Mouse (Mus musculus) midbrain, embryonic 13.5 days (tissue): ENCODE measurements around the gene Rffl. TPM values are rescaled to one million over a fixed set of nuclear protein-coding genes. Genes with fewer than 3 reads are reported as not detected.
"Not testable (repeated sequence)": the region's sequence is repeated elsewhere in the genome, so short reads cannot be mapped to it uniquely, and the experiment has no call there.

Experiments
- ATAC-seq: fragments of 200-750 bp; cut with Nextera tagmentation; 2 replicates; pipeline ENCODE4 v1.8.0; 2017; ENCODE audit warnings: mild to moderate bottlenecking, moderate TSS enrichment, moderate library complexity
- H3K27ac ChIP-seq: fragments of 300-500 bp; sonication (generic); 2 replicates; pipeline ENCODE4 v1.5.1; 2015; ENCODE audit warnings: inconsistent platforms, mild to moderate bottlenecking, moderate library complexity
- H3K27me3 ChIP-seq: fragments of 300-500 bp; sonication (generic); 2 replicates; pipeline ENCODE4 v1.6.1; 2015; ENCODE audit warnings: mild to moderate bottlenecking, inconsistent platforms
- H3K36me3 ChIP-seq: fragments of 300-500 bp; sonication (generic); 2 replicates; pipeline ENCODE4 v1.6.1; 2015; ENCODE audit warnings: mild to moderate bottlenecking, inconsistent platforms
- H3K4me1 ChIP-seq: fragments of 300-500 bp; sonication (generic); replicated peaks from 2 replicates; pipeline ENCODE4 v1.6.1; 2015; ENCODE audit warnings: inconsistent platforms
- H3K4me2 ChIP-seq: fragments of 300-500 bp; sonication (generic); replicated peaks from 2 replicates; pipeline ENCODE4 v1.6.1; 2015; ENCODE audit warnings: moderate library complexity, mild to moderate bottlenecking, inconsistent platforms
- H3K4me3 ChIP-seq: fragments of 300-500 bp; sonication (generic); replicated peaks from 2 replicates; pipeline ENCODE4 v1.5.1; 2015; ENCODE audit warnings: mild to moderate bottlenecking, inconsistent platforms
- H3K9ac ChIP-seq: fragments of 300-500 bp; sonication (generic); replicated peaks from 2 replicates; pipeline ENCODE4 v1.6.1; 2015; ENCODE audit warnings: mild to moderate bottlenecking, inconsistent platforms
- H3K9me3 ChIP-seq: fragments of 300-500 bp; sonication (generic); 2 replicates; pipeline ENCODE4 v1.6.1; 2016; ENCODE audit warnings: mild to moderate bottlenecking, inconsistent platforms
- WGBS: fragments of 180-500 bp; shearing (Covaris S2); methylation state at CpG from one replicate; pipeline ENCODE4 v1.1.7; 2015; 5-methylcytosine and 5-hydroxymethylcytosine counted together
- polyA plus RNA-seq: library from polyadenylated mRNA; unstranded; fragments of >200 nt; fragmentation: Nextera tagmentation; extraction: Ambion mirVana; gene quantifications from 2 replicates; pipeline ENCODE4 v1.2.1, GENCODE M21; 2015

Gene Rffl
- polyA plus RNA-seq, 1 experiment from 2014 or later = 5.9 TPM

GRCm38 (mm10) chr11:82837192-82837591, 33.8 kb downstream of the Rffl start:
- H3K4me1 ChIP-seq = peaks cover 22% of the 10 kb centered on the region
- 55% methylated on average over 7 of the region's 7 CpGs for WGBS
- H3K9me3 ChIP-seq = no peaks in the 10 kb centered on the region
- ATAC-seq = no peak
- no peak overlapping the region for H3K4me3 ChIP-seq
- H3K27me3 ChIP-seq = no peaks in the 10 kb centered on the region
- H3K4me2 ChIP-seq = no peak overlapping the region
- H3K27ac ChIP-seq = no peak overlapping the region
- no peak overlapping the region for H3K9ac ChIP-seq
- no peaks in the 10 kb centered on the region for H3K36me3 ChIP-seq

GRCm38 (mm10) chr11:82835616-82836432, 35.2 kb downstream of the Rffl start:
- H3K9me3 ChIP-seq = no peaks in the 10 kb centered on the region
- H3K4me2 ChIP-seq = no peak overlapping the region
- H3K27me3 ChIP-seq = no peaks in the 10 kb centered on the region
- no peaks in the 10 kb centered on the region for H3K36me3 ChIP-seq
- H3K4me3 ChIP-seq = no peak overlapping the region
- H3K27ac ChIP-seq = no peak overlapping the region
- ATAC-seq = no peak
- WGBS = 72% methylated on average over 11 of the region's 11 CpGs
- no peak overlapping the region for H3K9ac ChIP-seq
- peaks cover 34% of the 10 kb centered on the region for H3K4me1 ChIP-seq

DNA sequence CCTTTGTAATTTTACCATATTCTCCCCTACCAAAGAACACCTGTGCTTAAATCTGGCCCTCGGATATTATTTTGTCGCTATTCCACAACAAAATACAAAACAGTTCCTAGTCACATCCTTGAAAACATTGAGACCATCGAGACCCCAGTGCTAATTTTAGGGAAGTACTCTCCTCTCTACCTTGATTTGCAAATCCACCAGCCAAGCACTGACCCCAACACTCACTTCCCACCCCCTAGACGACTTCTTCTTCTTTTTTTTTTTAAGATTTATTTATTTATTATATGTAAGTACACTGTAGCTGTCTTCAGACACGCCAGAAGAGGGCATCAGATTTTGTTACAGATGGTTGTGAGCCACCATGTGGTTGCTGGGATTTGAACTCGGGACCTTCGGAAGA, 36.7 kb downstream of the Rffl start:
- 90% methylated on average over 7 of the region's 7 CpGs for WGBS
- H3K4me2 ChIP-seq, H3K27ac ChIP-seq, H3K27me3 ChIP-seq, ATAC-seq, H3K9me3 ChIP-seq, H3K36me3 ChIP-seq, H3K4me3 ChIP-seq, H3K9ac ChIP-seq: not testable (repeated sequence)
- H3K4me1 ChIP-seq = peaks cover 35% of the 10 kb centered on the region

DNA sequence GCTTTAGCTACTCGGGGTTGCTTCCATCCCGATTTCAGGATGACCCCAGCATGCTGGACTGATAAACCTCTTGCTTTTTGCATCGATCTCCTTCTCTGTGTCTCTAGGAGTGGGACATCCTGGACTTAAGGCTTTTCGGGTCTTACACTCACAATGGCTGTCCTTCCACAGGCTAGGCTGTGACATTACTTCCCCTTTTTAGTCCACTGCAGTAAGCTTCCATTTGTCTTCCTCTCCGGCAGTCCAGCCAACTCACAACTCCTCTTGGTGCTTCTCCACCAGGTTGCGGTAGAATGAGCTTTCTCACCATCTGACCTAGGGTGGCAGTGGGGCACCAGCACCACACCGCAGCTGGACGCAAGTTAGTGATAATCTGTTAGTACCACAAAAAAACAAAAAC, 37.1 kb downstream of the Rffl start:
- no peak overlapping the region for H3K4me3 ChIP-seq
- peaks cover 34% of the 10 kb centered on the region for H3K4me1 ChIP-seq
- no peak overlapping the region for H3K27ac ChIP-seq
- no peak overlapping the region for H3K9ac ChIP-seq
- no peak for ATAC-seq
- H3K4me2 ChIP-seq = no peak overlapping the region
- WGBS = 94% methylated on average over 8 of the region's 8 CpGs
- H3K27me3 ChIP-seq = no peaks in the 10 kb centered on the region
- H3K36me3 ChIP-seq = no peaks in the 10 kb centered on the region
- H3K9me3 ChIP-seq = no peaks in the 10 kb centered on the region

- peaks cover 19% of the 10 kb centered on the region for H3K4me1 ChIP-seq
- not testable (repeated sequence) for H3K9me3 ChIP-seq, H3K27me3 ChIP-seq, H3K27ac ChIP-seq, ATAC-seq, H3K4me3 ChIP-seq, H3K9ac ChIP-seq, H3K36me3 ChIP-seq, H3K4me2 ChIP-seq
- 87% methylated on average over 10 of the region's 10 CpGs for WGBS
Observed at GRCm38 (mm10) chr11:82832402-82832801, 38.6 kb downstream of the Rffl start.

GRCm38 (mm10) chr11:82831008-82831893, 39.8 kb downstream of the Rffl start:
- no peaks in the 10 kb centered on the region for H3K27me3 ChIP-seq
- no peaks in the 10 kb centered on the region for H3K36me3 ChIP-seq
- H3K4me3 ChIP-seq = no peak overlapping the region
- H3K4me2 ChIP-seq = peak overlapping the region; percentile 26
- H3K9ac ChIP-seq = no peak overlapping the region
- no peak overlapping the region for H3K27ac ChIP-seq
- no peaks in the 10 kb centered on the region for H3K9me3 ChIP-seq
- 0 out of 2 replicates have a peak, but pooled peaks have one; percentile 62 for ATAC-seq
- 24% methylated on average over 10 of the region's 10 CpGs for WGBS
- H3K4me1 ChIP-seq = peaks cover 19% of the 10 kb centered on the region

- H3K4me3 ChIP-seq = no peak overlapping the region
- H3K9me3 ChIP-seq = no peaks in the 10 kb centered on the region
- no peak overlapping the region for H3K27ac ChIP-seq
- H3K4me2 ChIP-seq = no peak overlapping the region
- no peak overlapping the region for H3K9ac ChIP-seq
- H3K27me3 ChIP-seq = no peaks in the 10 kb centered on the region
- H3K4me1 ChIP-seq = peaks cover 22% of the 10 kb centered on the region
- ATAC-seq = no peak
- no peaks in the 10 kb centered on the region for H3K36me3 ChIP-seq
Observed at GRCm38 (mm10) chr11:82826818-82827217, 44.2 kb downstream of the Rffl start.

GRCm38 (mm10) chr11:82820788-82821456, 50.1 kb downstream of the Rffl start:
- no peak for ATAC-seq
- Histone ChIP-seq H3K4me1 (peaks cover 11% of the 10 kb centered on the region), H3K9ac (no peak overlapping the region), H3K27ac (no peak overlapping the region), H3K4me2 (no peak overlapping the region), H3K27me3 (no peaks in the 10 kb centered on the region), H3K4me3 (no peak overlapping the region), H3K36me3 (no peaks in the 10 kb centered on the region), H3K9me3 (no peaks in the 10 kb centered on the region)
- WGBS = 88% methylated on average over 13 of the region's 13 CpGs

DNA sequence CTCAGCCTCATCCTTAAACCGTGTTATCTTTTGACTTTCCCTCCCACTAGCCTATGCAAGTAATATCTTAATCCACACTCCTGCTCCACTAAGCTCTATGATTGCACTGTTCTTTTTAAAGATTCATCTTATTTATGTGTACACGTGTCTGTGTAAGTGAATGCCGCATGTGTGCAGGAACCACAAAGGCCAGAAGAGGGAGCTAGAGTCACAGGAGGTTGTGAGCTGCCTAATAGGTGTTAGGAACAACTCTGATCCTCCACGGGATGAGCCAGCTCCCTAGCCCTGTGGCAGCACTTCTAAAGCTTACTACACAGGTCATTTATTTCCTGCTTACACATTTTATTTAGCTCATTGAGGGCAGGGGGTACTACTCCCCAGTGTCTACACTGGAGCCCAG, 51.7 kb downstream of the Rffl start:
- no peak overlapping the region for H3K4me2 ChIP-seq
- no peaks in the 10 kb centered on the region for H3K36me3 ChIP-seq
- WGBS = 50% methylated on average over 4 of the region's 4 CpGs
- ATAC-seq = no peak
- H3K9ac ChIP-seq = no peak overlapping the region
- no peak overlapping the region for H3K4me3 ChIP-seq
- no peak overlapping the region for H3K27ac ChIP-seq
- no peaks in the 10 kb centered on the region for H3K9me3 ChIP-seq
- H3K27me3 ChIP-seq = no peaks in the 10 kb centered on the region
- peaks cover 11% of the 10 kb centered on the region for H3K4me1 ChIP-seq

DNA sequence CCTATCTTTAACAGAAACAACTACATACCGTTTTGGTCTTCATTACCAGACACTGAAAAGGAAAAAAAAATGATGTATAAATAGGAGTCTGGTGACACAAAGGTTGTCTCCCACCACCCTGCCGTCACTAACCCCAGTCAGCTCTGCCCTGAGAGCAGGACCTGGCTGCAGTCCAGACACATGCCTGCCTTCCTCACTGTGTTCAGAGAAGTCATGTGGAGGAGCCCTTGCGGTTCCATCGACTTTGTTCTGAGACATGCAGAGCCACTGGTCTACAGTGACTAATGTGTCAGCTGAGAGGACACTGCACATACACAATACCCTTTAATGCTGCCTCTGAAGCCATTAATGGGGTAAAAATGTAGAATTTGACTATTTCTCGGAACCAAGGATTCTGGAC, 62.5 kb downstream of the Rffl start:
- Histone ChIP-seq H3K27ac (no peak overlapping the region), H3K9me3 (no peaks in the 10 kb centered on the region), H3K4me2 (no peak overlapping the region), H3K36me3 (peaks cover 8% of the 10 kb centered on the region), H3K4me1 (peaks cover under 1% of the 10 kb centered on the region), H3K27me3 (no peaks in the 10 kb centered on the region), H3K9ac (no peak overlapping the region), H3K4me3 (no peak overlapping the region)
- no peak for ATAC-seq
- 79% methylated on average over 5 of the region's 5 CpGs for WGBS

DNA sequence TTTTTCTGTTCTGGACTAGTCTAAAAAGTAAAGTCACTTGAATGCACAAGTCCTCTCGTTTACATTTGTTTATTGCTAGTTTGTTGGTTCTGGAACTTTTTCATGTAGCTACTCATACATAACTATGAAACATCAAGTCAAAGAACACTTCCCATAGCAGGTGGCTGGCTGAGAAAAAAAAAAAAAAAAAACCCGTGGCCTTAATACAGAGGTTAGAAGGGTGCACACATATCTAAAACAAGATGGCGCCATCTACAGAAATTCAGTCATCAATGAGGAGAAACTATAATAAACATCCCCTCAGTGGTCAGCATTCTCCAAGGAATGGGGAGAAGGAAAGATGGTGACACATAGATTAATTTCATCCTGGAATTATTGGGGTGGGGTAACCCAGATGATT, 63.6 kb downstream of the Rffl start:
- no peak overlapping the region for H3K4me2 ChIP-seq
- H3K4me1 ChIP-seq = no peaks in the 10 kb centered on the region
- H3K27ac ChIP-seq = no peak overlapping the region
- no peak overlapping the region for H3K4me3 ChIP-seq
- H3K27me3 ChIP-seq = no peaks in the 10 kb centered on the region
- 85% methylated on average over 3 of the region's 3 CpGs for WGBS
- H3K9me3 ChIP-seq = no peaks in the 10 kb centered on the region
- peaks cover 19% of the 10 kb centered on the region for H3K36me3 ChIP-seq
- no peak overlapping the region for H3K9ac ChIP-seq
- no peak for ATAC-seq

GRCm38 (mm10) chr11:82806656-82807055, 64.4 kb downstream of the Rffl start:
- Histone ChIP-seq H3K36me3 (peaks cover 26% of the 10 kb centered on the region), H3K4me1 (no peaks in the 10 kb centered on the region), H3K4me2 (no peak overlapping the region), H3K9me3 (no peaks in the 10 kb centered on the region), H3K9ac (no peak overlapping the region), H3K4me3 (no peak overlapping the region), H3K27ac (no peak overlapping the region), H3K27me3 (no peaks in the 10 kb centered on the region)
- no peak for ATAC-seq
- WGBS = 76% methylated on average over 3 of the region's 3 CpGs
